Mouse (Mus musculus): ENCODE data around the gene Abtb1.

Abtb1 gene

DNA sequence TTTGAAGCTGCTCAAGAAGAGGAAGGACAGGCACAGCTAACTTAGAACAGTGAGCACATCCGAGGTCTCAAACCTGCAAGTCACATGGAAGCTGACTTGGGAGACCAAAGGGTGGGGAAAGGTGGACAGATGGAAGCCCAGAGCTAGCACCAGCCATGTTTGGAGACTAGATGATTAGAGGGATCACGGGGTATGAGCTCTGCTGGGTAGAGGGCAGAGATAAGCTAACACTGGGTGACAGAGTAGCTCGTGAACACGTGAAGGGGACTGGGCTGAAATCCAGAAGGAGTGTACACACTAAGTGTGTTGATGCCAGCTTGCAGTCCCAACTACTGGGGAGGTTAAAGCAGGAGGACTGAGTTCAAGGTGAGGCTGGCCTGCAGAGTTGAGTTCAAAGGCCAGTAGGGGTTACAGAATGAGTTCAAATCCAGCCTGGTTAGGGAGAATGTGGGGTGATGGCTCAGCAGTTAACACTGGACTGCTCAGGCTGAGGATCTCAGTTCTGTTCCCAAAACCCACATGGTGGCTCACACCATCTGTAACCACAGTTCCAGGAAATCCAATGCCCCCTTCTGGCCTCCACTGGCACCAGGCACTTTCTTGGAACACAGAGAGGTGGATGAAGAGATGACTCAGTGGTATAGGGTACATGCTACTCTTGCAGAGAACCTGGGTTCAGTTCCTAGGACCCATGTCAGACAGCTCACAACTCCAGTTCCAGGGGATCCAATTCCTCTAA, 37.7 kb downstream of the Abtb1 start:
- DNase-seq (ENCODE audit: low spot score in 2 of 2), result peak in 1 of 2 experiments; percentile 67

DNA sequence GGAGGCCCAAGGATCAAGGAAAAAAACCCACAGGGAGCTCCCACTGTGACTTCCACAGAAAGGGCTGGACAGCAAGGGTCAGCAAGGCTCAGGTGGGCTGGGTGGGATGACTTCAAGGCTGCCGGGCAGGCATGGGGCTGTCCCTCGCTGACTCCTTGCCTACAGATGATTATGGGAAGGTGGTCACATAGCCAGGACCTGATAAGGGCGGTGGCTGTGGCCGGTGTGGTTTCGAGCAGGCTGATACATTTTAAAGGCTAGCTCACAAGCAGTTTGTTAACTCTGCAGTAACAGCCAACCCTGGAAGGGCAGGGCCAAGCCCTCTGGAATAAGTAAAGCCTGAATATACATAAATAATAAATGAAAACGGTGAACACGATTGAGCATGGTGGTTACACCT, 38.7 kb downstream of the Abtb1 start:
- DNase-seq (ENCODE audit: low spot score in 2 of 2), result peak in 1 of 2 experiments; percentile 55

- DNase-seq (ENCODE audit: low spot score in 2 of 2), result no peak
Observed at GRCm38 (mm10) chr6:88800735-88801134, 41.0 kb downstream of the Abtb1 start.

DNA sequence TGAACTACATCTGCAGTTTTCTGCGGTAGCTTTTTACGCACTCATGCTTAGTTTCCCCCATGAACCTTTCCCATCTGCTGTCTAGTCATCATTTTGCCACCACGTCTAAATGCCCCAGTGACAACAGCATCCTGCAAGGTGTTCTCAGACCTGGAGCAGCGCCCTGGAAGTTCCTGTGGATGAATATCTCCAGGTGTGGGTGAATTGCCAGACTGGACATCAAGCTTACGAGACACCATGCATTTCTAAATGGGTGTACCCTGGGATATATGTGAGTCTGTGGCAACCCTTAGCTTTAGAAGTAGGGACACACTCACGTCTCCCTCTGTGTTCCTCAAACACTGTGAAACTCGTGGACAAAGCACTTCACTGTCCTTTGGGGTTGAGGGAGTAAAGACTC, 41.6 kb downstream of the Abtb1 start:
- no peak for DNase-seq (ENCODE audit: low spot score in 2 of 2)

- DNase-seq (ENCODE audit: low spot score in 2 of 2), result no peak
Observed at GRCm38 (mm10) chr6:88794561-88794971, 47.2 kb downstream of the Abtb1 start.

DNA sequence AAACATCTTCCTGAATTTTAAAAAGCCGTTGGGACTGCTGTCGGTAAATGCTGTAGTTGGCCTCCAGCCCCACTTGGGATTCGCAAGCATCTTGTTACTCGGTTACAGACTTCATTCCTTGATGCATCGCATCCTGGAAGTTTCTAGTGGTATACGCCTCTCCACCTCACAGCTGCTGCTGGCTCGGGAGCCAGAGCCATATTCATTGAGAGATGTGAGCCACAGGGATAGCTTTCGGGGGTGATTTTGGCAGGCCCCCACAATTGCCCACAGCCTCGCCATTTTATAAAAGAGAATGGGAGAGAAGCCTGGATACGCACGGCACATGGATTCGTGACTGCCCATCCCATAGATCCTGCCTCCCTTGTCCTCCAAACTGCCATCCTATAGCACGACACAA, 47.9 kb downstream of the Abtb1 start:
- no peak for DNase-seq (ENCODE audit: low spot score in 2 of 2)

GRCm38 (mm10) chr6:88793243-88793642, 48.5 kb downstream of the Abtb1 start:
- DNase-seq (ENCODE audit: low spot score in 2 of 2), result no peak

DNA sequence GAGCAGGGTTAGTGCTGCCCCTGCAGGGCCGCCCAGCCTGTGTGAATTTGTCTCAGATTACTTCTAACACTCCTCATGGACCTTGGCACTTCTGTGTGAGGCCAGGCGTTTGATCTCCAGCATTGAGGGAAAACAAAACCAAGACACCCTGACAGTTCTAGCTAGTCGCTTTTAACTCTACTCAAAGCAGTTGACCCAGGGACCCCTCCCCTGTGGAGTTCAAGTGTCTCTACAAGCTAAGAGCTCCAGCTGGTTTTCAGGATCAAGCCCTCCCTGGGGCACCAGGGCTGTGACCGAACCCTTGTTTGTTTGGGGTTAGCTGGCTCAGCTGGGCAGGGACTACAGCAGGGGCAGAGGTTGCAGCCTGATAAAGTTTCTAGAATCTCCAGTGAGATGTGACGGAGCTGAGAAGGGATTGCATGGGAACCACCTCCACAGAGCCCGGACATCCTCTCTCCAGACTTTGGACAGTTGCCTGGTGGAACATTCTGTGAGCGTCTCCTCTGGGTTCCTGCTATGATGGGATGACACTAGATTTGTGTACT, 49.6 kb downstream of the Abtb1 start:
- DNase-seq (ENCODE audit: low spot score in 2 of 2), result no peak

- DNase-seq (ENCODE audit: low spot score in 2 of 2), result no peak
Observed at GRCm38 (mm10) chr6:88791299-88791698, 50.5 kb downstream of the Abtb1 start.

GRCm38 (mm10) chr6:88788219-88788618, 53.6 kb downstream of the Abtb1 start:
- no peak for DNase-seq (ENCODE audit: low spot score in 2 of 2)

GRCm38 (mm10) chr6:88787496-88787895, 54.3 kb downstream of the Abtb1 start:
- no peak for DNase-seq (ENCODE audit: low spot score in 2 of 2)

DNA sequence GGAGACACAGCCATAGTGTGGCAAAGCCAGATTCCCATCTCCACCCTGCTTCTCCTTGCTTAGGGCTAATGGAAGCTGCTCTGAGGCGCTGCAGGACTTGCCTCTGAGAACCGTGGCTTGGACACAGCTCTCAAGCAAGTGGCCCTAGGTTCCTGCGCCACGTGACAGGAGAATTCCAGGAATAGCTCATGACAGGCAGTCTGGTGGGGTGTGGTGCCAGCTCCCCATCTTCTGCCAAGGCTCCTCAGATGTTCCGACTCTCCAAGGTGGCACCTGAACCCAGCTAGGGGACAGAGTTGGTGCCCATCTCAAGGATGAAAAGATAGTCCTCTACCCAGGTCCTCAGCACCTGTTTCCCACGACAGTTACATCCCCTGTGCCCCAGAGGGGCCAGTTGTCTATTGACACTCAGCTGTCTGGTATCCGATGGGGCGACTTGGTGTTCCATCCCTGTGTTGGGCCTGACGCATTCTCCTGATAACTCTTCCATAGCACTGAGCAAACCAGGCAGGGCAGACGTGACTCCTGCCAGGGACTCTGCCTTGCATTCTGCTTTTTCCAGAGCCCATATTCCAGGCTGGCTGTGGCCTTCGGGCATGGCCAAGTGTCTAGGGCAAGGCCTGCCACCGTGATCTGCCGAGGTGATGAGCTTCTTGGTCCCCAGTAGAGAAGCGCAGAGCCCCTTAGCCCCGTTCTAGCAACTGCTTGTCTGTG, 54.9 kb downstream of the Abtb1 start:
- DNase-seq (ENCODE audit: low spot score in 2 of 2), result no peak

All from spleen, postnatal 4 days (tissue).